Mouse (Mus musculus) skeletal muscle tissue, postnatal 0 days (tissue): ENCODE data around the gene Zc3h7b. TPM values are rescaled to one million over a fixed set of nuclear protein-coding genes. Genes with fewer than 3 reads are reported as not detected.

Source experiments
- polyA plus RNA-seq: library from polyadenylated mRNA; unstranded; fragments of >200 nt; fragmentation: Nextera tagmentation; extraction: Ambion mirVana; gene quantifications from 2 replicates; pipeline ENCODE4 v1.2.1, GENCODE M21; 2015

The Zc3h7b gene
- polyA plus RNA-seq: 8.7 and 8.9 TPM in 2 replicates

GRCm38 (mm10) chr15:81744992-81745600 is at the start of gene Zc3h7b, which contains the start of gene Rangap1:
Gene Zc3h7b, plus strand, starts transcription at chr15:81745057.
Gene Rangap1, minus strand, starts transcription at chr15:81745530.

DNA sequence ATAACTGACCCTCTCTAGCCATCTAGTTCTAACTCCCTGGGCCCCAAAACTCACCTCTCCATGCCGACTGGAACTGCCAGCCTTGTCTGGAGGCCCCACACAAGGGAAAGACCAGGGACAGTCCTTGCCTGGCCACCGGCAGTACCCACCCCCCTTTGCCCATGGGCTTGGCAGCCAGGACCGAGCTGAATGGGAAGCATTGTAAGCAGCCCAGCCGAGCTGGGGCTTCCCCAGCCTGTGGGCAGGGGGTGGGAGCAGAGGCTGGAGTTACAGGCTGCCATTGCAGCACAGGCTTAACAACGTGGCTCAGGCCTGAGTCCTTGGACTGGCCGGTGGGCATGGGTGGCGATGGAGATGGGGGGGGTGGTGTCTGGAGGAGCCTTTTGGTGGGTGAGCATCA is 47.7 kb upstream of the Zc3h7b start, which contains the start of gene Chadl:
Gene Chadl (minus strand): TSS at position 113 of the 400 bp plus-strand sequence.

DNA sequence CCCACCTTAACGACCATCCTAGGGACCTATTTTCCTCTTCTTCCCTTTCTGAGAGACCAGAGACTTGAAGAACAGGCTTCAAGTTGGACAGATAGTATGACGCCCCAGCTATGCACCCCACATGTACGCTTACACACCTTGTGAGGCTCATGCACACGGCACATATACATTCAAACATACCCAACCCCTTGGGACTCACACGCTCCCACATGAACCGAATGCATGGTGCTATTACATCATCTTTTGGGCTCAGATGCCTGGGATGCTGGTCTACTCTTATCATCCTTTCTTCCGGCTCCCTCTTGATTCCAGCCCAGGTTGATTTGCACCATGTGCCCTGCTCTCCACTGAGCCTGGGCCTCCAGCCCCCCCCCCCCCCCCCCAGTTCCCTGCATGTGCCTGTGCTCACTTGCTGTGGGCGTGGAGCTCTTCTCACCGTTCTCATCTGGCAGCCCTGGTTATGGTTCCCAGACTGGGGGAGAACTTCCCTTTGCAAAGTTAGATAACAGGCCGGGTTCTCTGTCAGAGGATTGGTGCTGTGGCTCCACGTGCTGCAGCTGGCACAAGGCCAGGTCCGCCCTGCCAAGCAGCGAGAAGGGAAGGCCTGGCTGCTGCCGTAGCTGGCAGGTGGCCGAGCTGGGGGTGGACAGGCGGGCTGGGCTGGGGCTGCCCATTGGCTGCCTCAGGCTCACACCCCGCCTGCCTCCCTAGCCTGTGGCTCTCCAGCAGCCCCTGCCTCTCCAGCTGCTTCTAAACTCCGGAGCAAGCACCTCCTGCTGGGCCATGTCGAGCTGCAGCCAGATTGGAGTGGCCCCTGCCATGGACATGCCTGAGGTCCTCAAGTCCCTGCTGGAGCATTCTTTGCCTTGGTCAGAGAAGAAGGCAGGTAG is 57.4 kb downstream of the Zc3h7b start, which contains the start of gene Tef:
Gene Tef (plus strand): TSS at position 421 of the 890 bp plus-strand sequence.

Other genes with a start within 250 kb of the Zc3h7b start
- 6.8 and 7.0 TPM in 2 replicates for gene Ep300, start 159.7 kb upstream of the Zc3h7b start, polyA plus RNA-seq
- 5.8 and 7.2 TPM in 2 replicates for gene L3mbtl2, start 81.2 kb upstream of the Zc3h7b start, polyA plus RNA-seq
- 2.7 and 4.2 TPM in 2 replicates for gene Chadl, start 47.8 kb upstream of the Zc3h7b start, polyA plus RNA-seq
- gene Rangap1, start 473 bp downstream of the Zc3h7b start, polyA plus RNA-seq: 20.9 and 21.1 TPM in 2 replicates
- gene Tef, start 57.4 kb downstream of the Zc3h7b start, polyA plus RNA-seq: 48.0 and 51.4 TPM in 2 replicates
- gene Tob2, start 113.7 kb downstream of the Zc3h7b start, polyA plus RNA-seq: 31.6 and 35.5 TPM in 2 replicates
- gene Phf5a, start 126.9 kb downstream of the Zc3h7b start, polyA plus RNA-seq: 48.6 and 54.7 TPM in 2 replicates
- 541 and 569 TPM in 2 replicates for gene Aco2, start 127.3 kb downstream of the Zc3h7b start, polyA plus RNA-seq
- 142 and 168 TPM in 2 replicates for gene Polr3h, start 181.2 kb downstream of the Zc3h7b start, polyA plus RNA-seq
- 12.6 and 14.2 TPM in 2 replicates for gene Csdc2, start 191.7 kb downstream of the Zc3h7b start, polyA plus RNA-seq
- 18.1 and 25.8 TPM in 2 replicates for gene Pmm1, start 215.9 kb downstream of the Zc3h7b start, polyA plus RNA-seq
- not detected in 2 replicates for gene 1700029P11Rik, start 235.5 kb downstream of the Zc3h7b start, polyA plus RNA-seq
- 27.1 and 31.6 TPM in 2 replicates for gene Xrcc6, start 242.8 kb downstream of the Zc3h7b start, polyA plus RNA-seq